Mouse (Mus musculus): Measurements from ENCODE around the gene Dse. TPM values are rescaled to one million over a fixed set of nuclear protein-coding genes. Genes with fewer than 3 reads are reported as not detected.
"Not testable (repeated sequence)": the region's sequence is repeated elsewhere in the genome, so short reads cannot be mapped to it uniquely, and the experiment has no call there.

Dse gene
- 5.6 and 5.8 TPM in 2 replicates for polyA plus RNA-seq (2015; fragmentation: Nextera tagmentation; extraction: Ambion mirVana)

DNA sequence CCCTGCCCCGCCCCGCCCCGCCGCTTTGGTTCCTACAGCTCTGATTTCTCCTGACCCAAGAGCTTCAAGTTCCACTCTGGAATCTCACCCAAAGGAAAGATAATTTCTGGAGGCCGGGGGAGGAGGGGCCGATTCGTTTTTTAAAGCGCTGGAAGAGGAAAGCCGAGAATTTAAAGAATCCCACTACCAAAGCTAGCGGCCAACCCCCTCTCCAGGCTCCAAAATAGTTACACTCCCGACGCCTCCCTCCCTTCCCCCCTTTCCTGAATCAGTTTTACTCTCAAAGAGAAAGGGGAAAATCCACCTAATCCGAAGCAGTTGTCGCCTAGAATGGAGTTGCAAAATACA lies at the start of gene Dse:
TSS of gene Dse (minus strand) at position 213 of the 348 bp plus-strand sequence.
- H3K27ac ChIP-seq (ENCODE audit: low read depth): peak within 1 kb of the TSS; percentile 82
- H3K27me3 ChIP-seq (ENCODE audit: insufficient read depth, low read length): peaks cover 12% of the 10 kb centered on the region
- peak within 1 kb of the TSS; percentile 66 for H3K4me3 ChIP-seq (ENCODE audit: low read depth, low read length)
- ATAC-seq (0 out of 2 replicates have a peak, but pooled peaks have one; percentile 7), DNase-seq (no peak)
- TF ChIP-seq CTCF (IDR thresholded peaks at IDR 0.05; ENCODE audit: low read depth) (no peak), EP300 (IDR thresholded peaks at IDR 0.05; ENCODE audit: low read depth) (no peak)
- 4% methylated on average over 14 of the region's 14 CpGs for WGBS (ENCODE audit: insufficient replicate concordance)
- H3K4me2 ChIP-seq (ENCODE audit: low read depth, low read length): peak within 1 kb of the TSS; percentile 84
- H3K9me3 ChIP-seq (ENCODE audit: low read length): no peaks in the 10 kb centered on the region
- peak within 1 kb of the TSS; percentile 73 for H3K9ac ChIP-seq (replicated peaks)
- H3K4me1 ChIP-seq (ENCODE audit: insufficient read depth): peaks cover 8% of the 10 kb centered on the region; the same call in 1 of the 2 replicates
- H3K36me3 ChIP-seq (replicated peaks; ENCODE audit: insufficient read depth, low read length): no peaks in the 10 kb centered on the region

DNA sequence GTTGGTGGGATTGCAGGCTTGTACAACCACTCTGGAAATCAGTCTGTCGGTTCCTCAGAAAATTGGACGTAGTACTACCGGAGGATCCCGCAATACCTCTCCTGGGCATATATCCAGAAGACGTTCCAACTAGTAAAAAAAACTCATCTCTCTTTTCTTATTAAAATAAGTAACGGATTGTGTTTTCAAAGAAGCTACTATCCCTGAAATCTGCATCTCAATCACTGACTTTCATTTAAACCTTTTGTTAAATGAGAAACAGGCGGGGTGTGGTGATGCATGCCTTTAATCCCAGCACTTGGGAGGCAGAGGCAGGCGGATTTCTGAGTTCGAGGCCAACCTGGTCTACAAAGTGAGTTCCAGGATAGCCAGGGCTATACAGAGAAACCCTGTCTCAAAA lies 45.3 kb upstream of the Dse start:
- H3K4me3 ChIP-seq (ENCODE audit: low read depth, low read length); H3K9me3 ChIP-seq (ENCODE audit: low read length); ATAC-seq; H3K27ac ChIP-seq (ENCODE audit: low read depth); DNase-seq; H3K36me3 ChIP-seq (replicated peaks; ENCODE audit: insufficient read depth, low read length); H3K4me1 ChIP-seq (ENCODE audit: insufficient read depth); H3K27me3 ChIP-seq (ENCODE audit: insufficient read depth, low read length); H3K4me2 ChIP-seq (ENCODE audit: low read depth, low read length); H3K9ac ChIP-seq (replicated peaks): not testable (repeated sequence)
- WGBS (ENCODE audit: insufficient replicate concordance): 83% methylated on average over 9 of the region's 9 CpGs

DNA sequence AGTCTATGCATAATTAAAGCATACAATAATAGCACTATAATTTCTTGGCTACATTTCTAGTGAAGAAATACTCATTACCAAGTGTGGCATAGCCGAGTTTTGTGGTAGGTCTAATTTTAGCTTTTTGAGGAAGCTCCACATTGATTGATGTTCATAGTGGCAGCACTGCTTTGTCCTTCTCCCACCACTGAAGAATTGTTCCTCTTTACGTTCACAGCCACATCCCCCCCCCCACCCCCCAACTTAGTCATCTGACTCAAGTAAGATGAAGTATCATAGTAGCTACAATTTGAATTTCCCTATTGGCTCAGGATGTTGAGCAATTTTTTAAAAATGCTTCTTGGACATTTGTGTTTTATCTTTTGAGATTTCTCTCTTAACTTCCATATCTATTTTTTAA lies 42.1 kb upstream of the Dse start:
- Histone ChIP-seq H3K36me3 (replicated peaks; ENCODE audit: insufficient read depth, low read length) (no peaks in the 10 kb centered on the region), H3K27ac (ENCODE audit: low read depth) (no peak overlapping the region), H3K9me3 (ENCODE audit: low read length) (no peaks in the 10 kb centered on the region), H3K4me2 (ENCODE audit: low read depth, low read length) (no peak overlapping the region), H3K4me3 (ENCODE audit: low read depth, low read length) (no peak overlapping the region), H3K4me1 (ENCODE audit: insufficient read depth) (0 out of 2 replicates have a peak, but pooled peaks cover 4% of the 10 kb centered on the region), H3K9ac (replicated peaks) (no peak overlapping the region), H3K27me3 (ENCODE audit: insufficient read depth, low read length) (no peaks in the 10 kb centered on the region)
- TF ChIP-seq EP300 (IDR thresholded peaks at IDR 0.05; ENCODE audit: low read depth) (no peak), CTCF (IDR thresholded peaks at IDR 0.05; ENCODE audit: low read depth) (no peak)
- no peak for DNase-seq
- 14% methylated on average over 2 of the region's 2 CpGs for WGBS (ENCODE audit: insufficient replicate concordance)
- ATAC-seq: no peak; the same call in 1 of the 2 replicates

DNA sequence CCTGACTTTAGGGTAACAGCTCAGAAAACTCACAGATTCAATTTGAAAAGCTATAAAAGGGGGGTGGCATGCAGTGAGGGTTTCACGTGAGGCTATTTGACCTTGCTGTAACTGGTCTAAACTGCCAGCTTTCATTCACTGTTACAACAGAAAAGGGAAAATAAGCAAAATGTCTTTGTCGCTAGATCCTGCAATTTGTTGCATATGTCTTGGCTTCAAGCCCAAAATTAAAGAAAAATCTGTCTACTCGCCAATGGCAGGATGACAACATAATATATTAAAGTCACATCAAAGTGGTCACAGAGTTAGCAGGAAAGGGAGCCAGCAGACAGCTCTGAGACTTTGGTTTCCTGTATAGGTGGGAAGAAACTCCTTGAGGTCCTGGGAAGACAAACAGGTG lies 40.2 kb upstream of the Dse start:
- DNase-seq (no peak), ATAC-seq (no peak)
- Histone ChIP-seq H3K27ac (ENCODE audit: low read depth) (no peak overlapping the region), H3K4me1 (ENCODE audit: insufficient read depth) (0 out of 2 replicates have a peak, but pooled peaks cover 4% of the 10 kb centered on the region), H3K27me3 (ENCODE audit: insufficient read depth, low read length) (no peaks in the 10 kb centered on the region), H3K36me3 (replicated peaks; ENCODE audit: insufficient read depth, low read length) (no peaks in the 10 kb centered on the region), H3K9me3 (ENCODE audit: low read length) (no peaks in the 10 kb centered on the region), H3K4me3 (ENCODE audit: low read depth, low read length) (no peak overlapping the region), H3K4me2 (ENCODE audit: low read depth, low read length) (no peak overlapping the region), H3K9ac (replicated peaks) (no peak overlapping the region)
- 47% methylated on average over 3 of the region's 3 CpGs for WGBS (ENCODE audit: insufficient replicate concordance)
- TF ChIP-seq CTCF (IDR thresholded peaks at IDR 0.05; ENCODE audit: low read depth): no peak
- TF ChIP-seq EP300 (IDR thresholded peaks at IDR 0.05; ENCODE audit: low read depth): no peak

DNA sequence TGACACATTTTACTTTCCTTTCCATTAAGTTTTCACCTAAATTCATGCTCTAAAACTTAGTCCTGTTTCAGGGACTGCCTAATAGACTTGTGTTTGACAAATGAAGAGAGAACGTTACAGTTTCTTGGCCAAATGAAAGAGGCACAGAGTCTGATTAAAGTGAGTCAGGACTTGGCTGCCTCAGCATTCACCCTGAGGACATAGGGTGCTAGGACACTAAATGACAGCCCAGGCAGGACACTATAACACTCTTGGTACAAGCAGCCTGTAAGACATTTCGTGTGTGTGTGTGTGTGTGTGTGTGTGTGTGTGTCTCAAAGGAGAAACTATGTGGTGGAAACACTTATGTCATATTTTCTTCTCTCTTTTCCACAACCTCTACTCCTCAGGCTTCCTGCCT lies 38.6 kb upstream of the Dse start:
- H3K27me3 ChIP-seq (ENCODE audit: insufficient read depth, low read length): no peaks in the 10 kb centered on the region
- no peak overlapping the region for H3K9ac ChIP-seq (replicated peaks)
- H3K9me3 ChIP-seq (ENCODE audit: low read length): no peaks in the 10 kb centered on the region
- no peak overlapping the region for H3K4me3 ChIP-seq (ENCODE audit: low read depth, low read length)
- no peak for ATAC-seq
- no peak overlapping the region for H3K4me2 ChIP-seq (ENCODE audit: low read depth, low read length)
- no peak for DNase-seq
- H3K4me1 ChIP-seq (ENCODE audit: insufficient read depth): 0 out of 2 replicates have a peak, but pooled peaks cover 4% of the 10 kb centered on the region
- H3K36me3 ChIP-seq (replicated peaks; ENCODE audit: insufficient read depth, low read length): no peaks in the 10 kb centered on the region
- 58% methylated on average over 2 of the region's 2 CpGs for WGBS (ENCODE audit: insufficient replicate concordance)
- TF ChIP-seq CTCF (IDR thresholded peaks at IDR 0.05; ENCODE audit: low read depth) (no peak), EP300 (IDR thresholded peaks at IDR 0.05; ENCODE audit: low read depth) (no peak)
- no peak overlapping the region for H3K27ac ChIP-seq (ENCODE audit: low read depth)

DNA sequence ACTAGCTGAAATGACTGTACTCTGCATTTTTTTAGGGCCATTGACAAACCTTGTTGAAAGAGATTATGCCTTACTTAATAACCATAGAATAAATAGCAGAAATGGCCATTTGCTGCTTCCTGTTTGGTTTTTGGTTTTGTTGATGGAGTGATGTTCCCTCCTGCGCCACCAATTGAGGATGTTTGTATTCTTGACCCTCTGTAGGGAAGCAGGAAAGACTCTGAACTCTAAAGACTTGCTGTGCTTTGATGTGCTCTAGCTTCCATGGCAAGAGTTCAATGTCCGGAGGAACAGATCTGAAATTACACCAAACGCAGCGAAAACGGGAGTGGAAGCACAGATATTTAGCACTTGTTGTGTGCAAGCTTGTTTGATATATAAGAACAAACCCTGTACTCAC lies 37.2 kb upstream of the Dse start:
- DNase-seq: no peak
- Histone ChIP-seq H3K9me3 (ENCODE audit: low read length) (no peaks in the 10 kb centered on the region), H3K27me3 (ENCODE audit: insufficient read depth, low read length) (no peaks in the 10 kb centered on the region), H3K4me2 (ENCODE audit: low read depth, low read length) (no peak overlapping the region), H3K4me3 (ENCODE audit: low read depth, low read length) (no peak overlapping the region), H3K4me1 (ENCODE audit: insufficient read depth) (0 out of 2 replicates have a peak, but pooled peaks cover 4% of the 10 kb centered on the region), H3K27ac (ENCODE audit: low read depth) (no peak overlapping the region), H3K9ac (replicated peaks) (no peak overlapping the region), H3K36me3 (replicated peaks; ENCODE audit: insufficient read depth, low read length) (no peaks in the 10 kb centered on the region)
- 44% methylated on average over 5 of the region's 5 CpGs for WGBS (ENCODE audit: insufficient replicate concordance)
- peak; percentile 67 for ATAC-seq
- TF ChIP-seq CTCF (IDR thresholded peaks at IDR 0.05; ENCODE audit: low read depth): no peak
- TF ChIP-seq EP300 (IDR thresholded peaks at IDR 0.05; ENCODE audit: low read depth): no peak

DNA sequence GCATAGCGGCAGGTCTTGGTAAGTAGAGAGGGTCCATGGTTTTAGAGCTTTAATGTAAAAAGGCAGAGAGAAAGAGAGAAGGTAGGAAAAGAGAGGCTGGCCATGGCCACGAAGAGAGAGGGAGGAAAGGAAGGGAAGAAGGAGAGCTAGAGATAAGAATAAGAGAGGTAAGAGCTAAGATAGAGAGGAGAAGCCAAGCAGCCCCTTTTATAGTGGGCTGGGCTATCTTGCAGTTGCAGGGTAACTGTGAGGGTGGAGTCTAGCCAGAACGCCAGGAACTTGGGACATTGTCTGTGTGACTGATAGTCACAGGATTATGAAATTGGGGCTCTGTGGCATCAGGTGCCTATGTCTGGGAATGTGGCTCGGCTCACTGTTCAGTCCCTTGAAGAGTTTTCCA lies 31.0 kb upstream of the Dse start:
- no peak overlapping the region for H3K4me2 ChIP-seq (ENCODE audit: low read depth, low read length)
- ATAC-seq: peak; percentile 23; the same call in 1 of the 2 replicates
- no peak overlapping the region for H3K27ac ChIP-seq (ENCODE audit: low read depth)

More for the DNA sequence above, 31.0 kb upstream of the Dse start:
- no peak for DNase-seq
- no peaks in the 10 kb centered on the region for H3K9me3 ChIP-seq (ENCODE audit: low read length)
- H3K27me3 ChIP-seq (ENCODE audit: insufficient read depth, low read length): no peaks in the 10 kb centered on the region
- WGBS (ENCODE audit: insufficient replicate concordance): 49% methylated on average over 4 of the region's 4 CpGs
- H3K9ac ChIP-seq (replicated peaks): no peak overlapping the region
- no peaks in the 10 kb centered on the region for H3K36me3 ChIP-seq (replicated peaks; ENCODE audit: insufficient read depth, low read length)
- no peaks in the 10 kb centered on the region for H3K4me1 ChIP-seq (ENCODE audit: insufficient read depth)
- no peak overlapping the region for H3K4me3 ChIP-seq (ENCODE audit: low read depth, low read length)
- no peak for TF ChIP-seq CTCF (IDR thresholded peaks at IDR 0.05; ENCODE audit: low read depth)
- no peak for TF ChIP-seq EP300 (IDR thresholded peaks at IDR 0.05; ENCODE audit: low read depth)

All from liver, postnatal 0 days (tissue).